Comparison of ENCODE assay signal across 17 mouse cellular contexts in the genomic region with DNA sequence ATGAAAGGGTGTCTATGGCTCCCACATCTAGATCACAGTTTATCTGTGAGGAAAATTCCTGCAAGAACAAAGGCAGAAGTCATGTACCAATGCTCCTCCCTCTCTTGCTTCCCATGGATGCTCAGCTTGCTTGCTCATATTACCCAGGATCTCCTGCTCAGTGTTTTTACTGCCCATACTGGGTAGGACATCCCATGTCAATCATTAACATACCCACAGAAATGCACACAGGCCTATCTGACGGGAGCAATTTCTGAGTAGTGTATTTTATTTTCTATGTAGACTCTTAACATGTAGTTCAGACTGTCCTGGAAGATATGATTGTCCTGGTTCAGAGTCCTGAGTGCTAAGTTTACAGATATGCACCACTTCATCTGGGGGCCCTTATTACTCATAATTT. TPM values are rescaled to one million over a fixed set of nuclear protein-coding genes. Genes with fewer than 3 reads are reported as not detected.
"Had no signal": no experiment of that assay in that cellular context is flagged by ENCODE, and none has a peak within 500 bp of the region (broad histone marks: within the 10 kb centered on the region; RNA-seq: fewer than 3 reads in every experiment).

No protein-coding gene starts in this region.

RNA-seq across cellular contexts. Expression of gene Hsd3b4, which starts 14.2 kb away (rescaled TPM):
- polyA plus RNA-seq: forebrain, postnatal 0 days; gonadal fat pad, adult 2 months; heart, adult 2 months; heart, embryonic 11.5 days; heart, embryonic 13.5 days; heart, embryonic 15.5 days; heart, postnatal 0 days; hindbrain, embryonic 11.5 days; hindbrain, embryonic 13.5 days; hindbrain, embryonic 15.5 days; hindbrain, postnatal 0 days; intestine, embryonic 14.5 days; large intestine, adult 2 months; limb, embryonic 11.5 days; limb, embryonic 13.5 days; limb, embryonic 15.5 days; liver, adult 2 months had no signal
